Mouse (Mus musculus) liver, embryonic 15.5 days (tissue): ENCODE results near the gene Thumpd3. TPM values are rescaled to one million over a fixed set of nuclear protein-coding genes. Genes with fewer than 3 reads are reported as not detected.

ENCODE experiments used
- ATAC-seq: fragments of 200-750 bp; cut with Nextera tagmentation; 2 replicates; pipeline ENCODE4 v1.8.0; 2017; ENCODE audit warnings: moderate number of reproducible peaks, mild to moderate bottlenecking, moderate library complexity; ENCODE audit not compliant: insufficient read depth
- H3K27ac ChIP-seq: fragments of 300-500 bp; sonication (generic); replicated peaks from 2 replicates; pipeline ENCODE4 v1.5.1; 2015; ENCODE audit warnings: mild to moderate bottlenecking, inconsistent platforms
- H3K27me3 ChIP-seq: fragments of 300-500 bp; sonication (generic); 2 replicates; pipeline ENCODE4 v1.6.1; 2015; ENCODE audit warnings: mild to moderate bottlenecking, inconsistent platforms
- H3K36me3 ChIP-seq: fragments of 300-500 bp; sonication (generic); replicated peaks from 2 replicates; pipeline ENCODE4 v1.6.1; 2015; ENCODE audit warnings: moderate library complexity, mild to moderate bottlenecking, inconsistent platforms
- H3K4me1 ChIP-seq: fragments of 300-500 bp; sonication (generic); replicated peaks from 2 replicates; pipeline ENCODE4 v1.6.1; 2015; ENCODE audit warnings: inconsistent platforms
- H3K4me2 ChIP-seq: fragments of 300-500 bp; sonication (generic); 2 replicates; pipeline ENCODE4 v1.6.1; 2015; ENCODE audit warnings: moderate library complexity, mild to moderate bottlenecking, inconsistent platforms
- H3K4me3 ChIP-seq: fragments of 300-500 bp; sonication (generic); replicated peaks from 2 replicates; pipeline ENCODE4 v1.5.1; 2015; ENCODE audit warnings: mild to moderate bottlenecking, inconsistent platforms
- H3K9ac ChIP-seq: fragments of 300-500 bp; sonication (generic); 2 replicates; pipeline ENCODE4 v1.6.1; 2015; ENCODE audit warnings: moderate library complexity, mild to moderate bottlenecking, inconsistent platforms
- H3K9me3 ChIP-seq: fragments of 300-500 bp; sonication (generic); replicated peaks from 2 replicates; pipeline ENCODE4 v1.6.1; 2016; ENCODE audit warnings: inconsistent platforms
- WGBS: fragments of 180-500 bp; shearing (Covaris S2); methylation state at CpG from one replicate; pipeline ENCODE4 v1.1.7; 2015; ENCODE audit warnings: mixed read lengths; ENCODE audit not compliant: insufficient replicate concordance; 5-methylcytosine and 5-hydroxymethylcytosine counted together
- polyA plus RNA-seq: library from polyadenylated mRNA; unstranded; fragments of >200 nt; fragmentation: Nextera tagmentation; extraction: Ambion mirVana; gene quantifications from 2 replicates; pipeline ENCODE4 v1.2.1, GENCODE M21; 2015

The Thumpd3 gene
- polyA plus RNA-seq, 1 experiment from 2014 or later, result 31.7 TPM

DNA sequence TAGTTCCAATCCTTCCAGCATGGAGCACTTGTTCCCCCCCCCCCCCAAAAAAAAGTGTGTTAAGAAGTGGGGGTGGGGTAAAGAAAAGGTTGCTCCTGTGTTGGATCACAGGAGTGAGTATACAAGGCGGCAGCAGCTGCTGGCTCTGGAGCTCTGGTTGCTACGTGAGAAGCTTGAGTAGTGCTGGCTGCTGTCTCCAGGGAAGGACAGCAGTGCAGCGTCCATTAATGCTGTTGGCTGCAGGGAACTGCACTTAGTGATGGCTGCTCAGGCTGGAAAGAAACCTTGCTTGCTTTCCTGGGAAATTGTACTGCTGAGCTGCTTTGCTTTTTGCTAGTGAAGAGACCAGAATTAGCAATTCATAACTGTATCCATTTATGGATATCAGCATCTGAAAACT, 33.5 kb downstream of the Thumpd3 start:
- no peaks in the 10 kb centered on the region for H3K27me3 ChIP-seq
- ATAC-seq, result no peak
- WGBS, result 8% methylated on average over 3 of the region's 3 CpGs
- H3K27ac ChIP-seq, result peak overlapping the region; percentile 49
- peak overlapping the region; percentile 73 for H3K4me3 ChIP-seq
- peak overlapping the region; percentile 85 for H3K4me2 ChIP-seq
- no peaks in the 10 kb centered on the region for H3K9me3 ChIP-seq
- peak overlapping the region; percentile 55 for H3K9ac ChIP-seq
- H3K36me3 ChIP-seq, result 0 out of 2 replicates have a peak, but pooled peaks cover 3% of the 10 kb centered on the region
- peaks cover 40% of the 10 kb centered on the region for H3K4me1 ChIP-seq

DNA sequence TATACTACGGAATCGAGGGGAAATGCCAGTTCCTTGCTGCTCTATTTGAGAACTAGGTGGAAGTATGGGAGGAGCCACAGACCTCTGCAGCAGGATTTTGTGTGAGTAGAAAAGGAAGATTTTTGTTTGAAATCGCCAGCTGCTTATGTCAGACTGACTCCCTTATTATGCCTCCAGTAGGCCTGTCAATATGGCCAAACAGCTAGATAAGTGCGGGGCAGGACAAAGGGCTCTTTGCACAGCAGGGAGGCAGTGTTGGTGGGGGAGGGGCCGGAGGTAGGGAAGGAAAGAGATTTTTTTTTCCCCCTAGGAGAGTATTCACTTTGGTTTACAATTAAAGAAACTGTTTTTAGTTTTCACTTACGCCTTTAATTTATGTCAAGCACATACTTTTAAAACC, 36.2 kb downstream of the Thumpd3 start:
- peak overlapping the region; percentile 51 for H3K4me2 ChIP-seq
- WGBS, result 28% methylated on average over 6 of the region's 6 CpGs
- no peak overlapping the region for H3K9ac ChIP-seq
- H3K36me3 ChIP-seq, result 0 out of 2 replicates have a peak, but pooled peaks cover 6% of the 10 kb centered on the region
- H3K27ac ChIP-seq, result peak overlapping the region; percentile 6; the same call in 1 of the 2 replicates
- H3K9me3 ChIP-seq, result no peaks in the 10 kb centered on the region
- H3K4me1 ChIP-seq, result peaks cover 29% of the 10 kb centered on the region
- no peaks in the 10 kb centered on the region for H3K27me3 ChIP-seq
- no peak overlapping the region; the same call in 1 of the 2 replicates for H3K4me3 ChIP-seq
- no peak for ATAC-seq

DNA sequence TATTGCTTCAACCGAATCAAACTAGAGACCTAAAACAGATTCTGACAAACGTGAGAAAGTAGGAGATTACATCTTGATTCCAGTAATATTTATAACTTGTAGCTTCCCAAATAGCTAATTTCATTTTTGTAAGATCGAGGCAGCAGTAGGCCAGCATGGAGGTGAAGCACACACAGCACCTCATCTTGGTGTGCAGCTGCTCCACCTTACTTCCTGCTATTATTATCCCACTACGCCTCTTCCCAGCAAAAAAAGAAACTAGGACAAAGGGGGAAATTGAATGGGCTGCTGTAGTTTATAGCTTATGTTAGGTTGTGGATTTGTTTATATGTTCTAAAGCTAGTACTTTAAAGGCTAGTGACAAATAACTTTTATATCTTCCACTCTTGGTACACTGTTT, 38.6 kb downstream of the Thumpd3 start:
- ATAC-seq, result no peak
- Histone ChIP-seq H3K27ac (no peak overlapping the region), H3K36me3 (0 out of 2 replicates have a peak, but pooled peaks cover 8% of the 10 kb centered on the region), H3K4me3 (no peak overlapping the region), H3K4me2 (no peak overlapping the region), H3K27me3 (no peaks in the 10 kb centered on the region), H3K9ac (no peak overlapping the region), H3K4me1 (peaks cover 29% of the 10 kb centered on the region), H3K9me3 (no peaks in the 10 kb centered on the region)
- 56% methylated on average over 4 of the region's 4 CpGs for WGBS

DNA sequence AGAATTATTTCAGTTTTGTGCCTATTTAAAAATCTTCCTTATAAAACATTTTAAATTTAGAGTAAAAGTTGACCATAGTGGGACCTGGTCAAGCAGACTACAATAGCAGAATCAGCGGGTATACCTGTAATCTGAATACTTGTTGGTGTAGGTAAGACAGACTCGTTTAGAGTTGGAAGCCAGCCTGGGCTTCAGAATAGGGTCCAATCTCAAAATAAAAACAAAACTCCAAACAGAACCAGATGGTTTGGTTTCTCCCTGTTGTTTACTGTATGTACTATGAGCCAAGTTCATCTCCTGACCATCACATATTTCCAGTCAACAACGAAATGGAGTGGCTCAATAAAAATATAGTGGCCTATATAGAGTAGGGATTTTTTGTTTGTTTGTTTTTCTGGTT, 47.2 kb downstream of the Thumpd3 start:
- H3K27ac ChIP-seq, result no peak overlapping the region
- H3K4me3 ChIP-seq, result no peak overlapping the region
- H3K9me3 ChIP-seq, result no peaks in the 10 kb centered on the region
- whole genome bisulfite sequencing, result 77% methylated on average over 3 of the region's 3 CpGs
- no peak overlapping the region for H3K9ac ChIP-seq
- no peak overlapping the region for H3K4me2 ChIP-seq
- ATAC-seq, result no peak
- H3K4me1 ChIP-seq, result peaks cover 16% of the 10 kb centered on the region
- H3K27me3 ChIP-seq, result no peaks in the 10 kb centered on the region
- H3K36me3 ChIP-seq, result no peaks in the 10 kb centered on the region

DNA sequence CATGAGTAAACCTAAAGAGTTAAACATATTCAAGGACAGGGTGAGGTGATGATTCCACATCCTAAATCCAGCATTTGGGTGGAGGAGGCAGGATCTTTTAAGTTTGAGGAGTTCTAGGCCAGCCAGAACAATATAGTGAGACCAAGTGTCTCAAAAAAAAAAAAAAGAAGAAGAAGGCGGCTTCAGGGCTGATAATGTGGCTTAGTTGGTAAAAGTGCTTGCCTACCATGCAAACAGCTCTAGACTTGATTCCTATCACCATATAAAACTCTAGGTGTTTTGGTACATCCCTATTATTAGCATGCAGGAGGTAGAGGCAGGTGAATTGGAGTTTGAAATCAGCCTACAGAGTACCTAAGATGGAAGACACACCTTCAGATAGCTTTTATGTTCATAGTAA, 49.5 kb downstream of the Thumpd3 start:
- H3K36me3 ChIP-seq, result 0 out of 2 replicates have a peak, but pooled peaks cover 3% of the 10 kb centered on the region
- no peak overlapping the region for H3K4me2 ChIP-seq
- ATAC-seq, result no peak
- no peak overlapping the region for H3K4me3 ChIP-seq
- H3K4me1 ChIP-seq, result peaks cover 24% of the 10 kb centered on the region
- no peak overlapping the region for H3K27ac ChIP-seq
- H3K27me3 ChIP-seq, result no peaks in the 10 kb centered on the region
- no peaks in the 10 kb centered on the region for H3K9me3 ChIP-seq
- WGBS, result 58% methylated on average over 1 of the region's 1 CpGs
- no peak overlapping the region for H3K9ac ChIP-seq

DNA sequence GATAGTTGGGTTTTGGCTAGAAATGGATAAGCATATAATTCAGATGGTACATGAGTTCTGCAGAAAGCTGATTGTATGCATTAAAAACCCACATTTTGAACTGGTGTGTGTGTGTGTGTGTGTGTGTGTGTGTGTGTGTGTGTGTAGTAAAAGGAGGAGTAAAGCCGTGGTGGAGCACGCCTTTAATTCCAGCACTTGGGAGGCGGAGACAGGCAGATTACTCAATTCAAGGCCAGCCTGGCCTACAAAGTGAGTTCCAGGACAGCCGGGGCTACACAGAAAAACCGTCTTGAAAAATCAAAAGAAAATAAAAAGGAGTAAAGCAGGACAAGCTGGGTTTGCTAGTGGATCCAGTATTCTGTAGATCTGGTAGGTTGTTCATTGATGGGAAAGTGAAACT, 51.6 kb downstream of the Thumpd3 start:
- WGBS, result 68% methylated on average over 5 of the region's 5 CpGs
- H3K4me2 ChIP-seq, result no peak overlapping the region
- 0 out of 2 replicates have a peak, but pooled peaks cover 3% of the 10 kb centered on the region for H3K36me3 ChIP-seq
- H3K9me3 ChIP-seq, result no peaks in the 10 kb centered on the region
- H3K27me3 ChIP-seq, result no peaks in the 10 kb centered on the region
- ATAC-seq, result no peak
- no peak overlapping the region for H3K4me3 ChIP-seq
- no peak overlapping the region for H3K9ac ChIP-seq
- H3K4me1 ChIP-seq, result peaks cover 26% of the 10 kb centered on the region
- no peak overlapping the region for H3K27ac ChIP-seq

DNA sequence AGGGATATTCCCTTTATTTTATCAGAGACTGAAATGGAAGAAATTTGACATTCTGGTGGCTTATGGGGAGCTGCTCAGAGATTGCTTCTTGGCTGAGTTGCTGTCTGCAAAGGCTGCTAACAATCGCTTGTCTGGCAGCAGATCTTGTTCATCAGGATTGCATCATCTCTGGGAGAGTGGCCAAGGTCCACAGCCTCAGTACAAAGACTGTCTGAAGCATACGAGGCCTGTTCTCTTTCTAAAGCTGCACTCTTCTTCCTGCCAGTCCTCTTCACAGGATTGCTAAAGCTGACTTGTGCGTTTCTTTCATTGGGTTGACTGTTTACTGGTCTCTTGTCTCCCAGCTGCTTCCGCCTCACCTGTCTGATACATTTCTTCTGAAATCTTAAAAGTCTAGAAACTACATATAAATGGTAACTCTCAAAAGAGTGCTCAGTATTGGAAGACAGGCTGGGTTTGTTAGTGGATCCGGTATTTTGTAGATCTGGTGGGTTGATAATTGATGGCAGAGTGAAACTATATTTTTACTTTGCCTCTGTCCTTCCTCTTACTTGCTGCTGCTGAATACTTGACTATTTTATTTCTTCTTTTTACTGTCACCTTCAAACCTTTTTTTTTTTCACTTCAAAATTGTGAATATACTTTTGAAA, 53.7 kb downstream of the Thumpd3 start:
- Histone ChIP-seq H3K27ac (peak overlapping the region; percentile 72), H3K9ac (no peak overlapping the region), H3K4me1 (peaks cover 26% of the 10 kb centered on the region), H3K4me2 (peak overlapping the region; percentile 34; the same call in 1 of the 2 replicates), H3K27me3 (no peaks in the 10 kb centered on the region), H3K4me3 (no peak overlapping the region), H3K9me3 (no peaks in the 10 kb centered on the region), H3K36me3 (peaks cover 7% of the 10 kb centered on the region)
- peak; percentile 71 for ATAC-seq
- WGBS, result 29% methylated on average over 5 of the region's 5 CpGs

DNA sequence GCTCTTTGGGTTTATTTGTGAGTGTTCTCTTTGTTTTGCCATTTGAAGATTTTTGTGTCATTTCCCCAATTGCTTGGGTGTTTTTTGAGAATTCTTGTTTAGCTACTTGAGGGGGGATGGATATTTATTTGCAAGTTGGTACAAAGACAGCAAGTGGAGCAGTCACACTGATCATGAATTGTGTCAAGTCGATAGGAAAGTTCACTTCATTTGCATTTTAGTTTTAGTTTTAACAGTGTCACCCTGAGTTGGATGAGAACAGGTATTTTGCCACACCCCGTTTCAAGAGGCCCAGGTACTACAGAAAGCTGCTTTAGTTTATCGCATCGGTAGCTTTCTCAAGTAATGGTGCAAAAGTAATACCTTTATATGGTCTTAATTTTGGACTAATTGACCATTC, 56.5 kb downstream of the Thumpd3 start:
- Histone ChIP-seq H3K4me1 (peaks cover 14% of the 10 kb centered on the region), H3K36me3 (peaks cover 19% of the 10 kb centered on the region), H3K27ac (no peak overlapping the region), H3K4me3 (no peak overlapping the region), H3K9ac (no peak overlapping the region), H3K9me3 (no peaks in the 10 kb centered on the region), H3K4me2 (no peak overlapping the region), H3K27me3 (no peaks in the 10 kb centered on the region)
- ATAC-seq, result no peak
- WGBS, result 80% methylated on average over 4 of the region's 4 CpGs

DNA sequence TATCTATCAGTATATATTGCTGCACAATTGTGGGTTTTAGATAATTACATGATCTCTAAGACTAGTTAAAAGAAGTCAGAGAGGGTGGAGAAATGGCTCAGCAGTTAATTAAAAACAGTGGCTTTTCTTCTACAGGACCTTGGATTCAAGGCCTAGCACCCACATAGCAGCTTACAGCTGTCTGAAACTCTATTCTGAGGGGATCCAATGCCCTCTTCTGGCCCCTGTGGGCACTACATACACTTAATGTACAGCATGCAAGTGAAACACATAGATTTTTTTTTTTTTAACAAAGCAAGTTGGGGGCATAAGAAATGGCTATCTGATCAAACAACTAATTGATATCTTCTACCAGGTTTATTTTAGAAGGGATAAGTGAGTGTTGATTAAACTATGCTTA, 57.7 kb downstream of the Thumpd3 start:
- Histone ChIP-seq H3K4me1 (peaks cover 11% of the 10 kb centered on the region), H3K4me2 (no peak overlapping the region), H3K27me3 (no peaks in the 10 kb centered on the region), H3K9ac (no peak overlapping the region), H3K36me3 (peaks cover 23% of the 10 kb centered on the region), H3K4me3 (no peak overlapping the region), H3K9me3 (no peaks in the 10 kb centered on the region), H3K27ac (no peak overlapping the region)
- no peak for ATAC-seq

DNA sequence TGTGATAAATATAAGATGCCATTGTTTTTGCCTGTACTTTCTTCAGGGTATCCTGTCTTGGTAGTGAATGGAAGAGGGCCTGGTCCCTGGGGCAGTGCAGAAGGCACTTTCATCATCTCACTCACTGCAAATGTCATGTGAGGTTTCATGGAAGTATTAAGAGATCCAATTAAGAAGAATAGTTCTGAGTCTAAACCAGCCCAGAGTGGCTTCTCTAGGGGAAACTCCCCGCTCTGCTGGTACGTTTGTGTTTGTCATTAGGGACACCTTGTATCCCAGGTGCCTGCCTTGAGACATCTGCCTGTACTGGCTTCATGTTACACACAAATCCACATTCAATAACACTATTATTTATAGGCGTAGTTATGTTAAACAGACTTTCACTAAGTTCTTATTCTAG, 63.4 kb downstream of the Thumpd3 start:
- no peaks in the 10 kb centered on the region for H3K27me3 ChIP-seq
- no peak overlapping the region for H3K4me3 ChIP-seq
- ATAC-seq, result no peak
- no peak overlapping the region for H3K4me2 ChIP-seq
- no peak overlapping the region for H3K9ac ChIP-seq
- no peak overlapping the region for H3K27ac ChIP-seq
- peaks cover 66% of the 10 kb centered on the region for H3K36me3 ChIP-seq
- H3K9me3 ChIP-seq, result no peaks in the 10 kb centered on the region
- 75% methylated on average over 3 of the region's 3 CpGs for WGBS
- H3K4me1 ChIP-seq, result no peaks in the 10 kb centered on the region

DNA sequence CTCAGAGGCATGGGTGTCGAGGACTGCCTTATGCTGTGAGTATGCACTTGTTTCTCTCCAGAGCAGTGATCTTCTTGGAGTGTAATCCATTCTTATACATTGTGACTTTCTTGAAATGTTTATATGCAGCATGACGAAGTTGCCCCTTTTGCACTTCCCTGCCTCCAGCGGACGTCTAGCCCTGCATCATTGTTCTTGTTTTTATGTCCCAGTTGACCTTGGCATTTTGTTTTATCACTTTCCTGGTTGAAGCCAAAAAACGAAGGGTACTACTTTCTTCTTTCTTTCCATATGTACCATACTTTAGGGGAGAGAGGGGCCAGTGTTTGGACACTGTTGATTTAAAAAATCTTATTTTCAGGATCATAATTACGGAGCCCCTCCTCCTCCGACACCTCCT, 63.9 kb downstream of the Thumpd3 start:
- Histone ChIP-seq H3K4me1 (no peaks in the 10 kb centered on the region), H3K27ac (no peak overlapping the region), H3K4me2 (no peak overlapping the region), H3K4me3 (no peak overlapping the region), H3K27me3 (no peaks in the 10 kb centered on the region), H3K9ac (no peak overlapping the region), H3K9me3 (no peaks in the 10 kb centered on the region), H3K36me3 (peaks cover 66% of the 10 kb centered on the region)
- 85% methylated on average over 7 of the region's 7 CpGs for WGBS
- no peak for ATAC-seq
